Mouse (Mus musculus) heart, embryonic 10.5 days (tissue): Measurements from ENCODE around the gene Adm. TPM values are rescaled to one million over a fixed set of nuclear protein-coding genes. Genes with fewer than 3 reads are reported as not detected.
A peak's percentile ranks its signal among the peaks of the same experiment; 100 is the strongest.

ENCODE experiments used
- DNase-seq: peaks from one replicate; pipeline ENCODE4 v3.0.0-alpha.2; 2017; ENCODE audit warnings: low spot score
- H3K27ac ChIP-seq: fragments of 300-500 bp; sonication (generic); 2 replicates; pipeline ENCODE4 v1.5.1; 2016; ENCODE audit warnings: mild to moderate bottlenecking
- H3K27me3 ChIP-seq: fragments of 300-500 bp; sonication (generic); 2 replicates; pipeline ENCODE4 v1.6.1; 2016; ENCODE audit warnings: mild to moderate bottlenecking; ENCODE audit not compliant: poor library complexity, insufficient read depth, severe bottlenecking
- H3K36me3 ChIP-seq: fragments of 300-500 bp; sonication (generic); 2 replicates; pipeline ENCODE4 v1.6.1; 2016; ENCODE audit warnings: mild to moderate bottlenecking, moderate library complexity
- H3K4me1 ChIP-seq: fragments of 300-500 bp; sonication (generic); 2 replicates; pipeline ENCODE4 v1.6.1; 2016; ENCODE audit warnings: mild to moderate bottlenecking
- H3K4me3 ChIP-seq: fragments of 300-500 bp; sonication (generic); 2 replicates; pipeline ENCODE4 v1.5.1; 2016; ENCODE audit warnings: mild to moderate bottlenecking, moderate library complexity
- H3K9me3 ChIP-seq: fragments of 300-500 bp; sonication (generic); 2 replicates; pipeline ENCODE4 v1.6.1; 2016; ENCODE audit warnings: mild to moderate bottlenecking, moderate library complexity
- WGBS: fragments of 180-500 bp; shearing (Covaris S2); methylation state at CpG from one replicate; pipeline ENCODE4 v1.1.7; 2016; 5-methylcytosine and 5-hydroxymethylcytosine counted together
- polyA plus RNA-seq: library from polyadenylated mRNA; unstranded; fragments of >200 nt; fragmentation: Nextera tagmentation; extraction: Ambion mirVana; gene quantifications from 2 replicates; pipeline ENCODE4 v1.2.1, GENCODE M21; 2016

The Adm gene
- polyA plus RNA-seq, 1 experiment from 2014 or later = 13.1 TPM

DNA sequence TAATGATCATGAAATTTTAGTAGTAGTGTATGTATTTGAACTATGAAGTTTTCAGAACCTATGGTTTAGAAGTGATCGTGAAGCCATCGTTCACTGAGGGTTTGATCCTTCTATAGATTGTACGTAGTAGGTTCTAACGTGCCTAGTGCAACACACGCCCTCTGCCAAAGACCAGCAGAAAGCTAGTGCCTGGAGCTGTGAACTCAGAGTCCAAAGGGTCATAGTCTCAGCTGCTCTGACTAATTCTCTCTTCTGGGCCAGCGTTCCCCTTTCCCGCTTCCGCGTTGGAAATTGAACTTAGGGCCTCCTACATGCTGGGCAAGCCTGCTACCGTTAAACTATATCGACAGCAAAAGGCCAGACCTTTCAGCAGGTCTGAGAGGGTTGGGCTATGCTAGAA lies 11.7 kb upstream of the Adm start:
- Histone ChIP-seq H3K36me3 (no peaks in the 10 kb centered on the region), H3K4me1 (peaks cover 40% of the 10 kb centered on the region), H3K27ac (peak overlapping the region; percentile 98), H3K9me3 (no peaks in the 10 kb centered on the region), H3K27me3 (no peaks in the 10 kb centered on the region), H3K4me3 (peak overlapping the region; percentile 87)
- DNase-seq = no peak
- 10% methylated on average over 11 of the region's 11 CpGs for WGBS

DNA sequence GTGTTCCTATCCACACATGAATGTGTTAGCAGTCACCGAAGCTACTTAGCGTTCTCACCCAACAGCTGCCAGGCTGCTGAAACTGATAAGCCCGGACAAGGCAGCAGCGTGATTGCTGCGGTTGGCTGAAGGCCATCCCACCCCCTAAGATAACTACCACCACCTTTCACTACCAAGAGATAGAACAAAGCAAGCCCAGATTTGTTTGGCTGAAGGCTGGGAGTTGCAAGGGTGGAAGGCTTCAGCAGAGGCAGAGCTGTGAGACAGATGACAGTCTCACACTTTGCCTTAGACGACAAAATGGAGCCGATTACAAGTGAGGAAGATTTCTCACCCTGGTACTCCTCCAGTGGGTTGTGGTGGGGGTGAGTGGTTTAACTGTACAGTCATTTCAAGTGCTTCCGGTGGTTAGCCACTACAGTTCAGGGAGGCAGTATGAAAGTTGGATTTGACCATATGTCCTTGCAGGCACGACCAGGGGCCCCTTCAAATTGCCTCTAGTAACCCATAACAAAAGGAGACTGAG lies 8.3 kb upstream of the Adm start:
- Histone ChIP-seq H3K27me3 (peaks cover 6% of the 10 kb centered on the region), H3K27ac (peak overlapping the region; percentile 73), H3K4me1 (peaks cover 26% of the 10 kb centered on the region), H3K36me3 (no peaks in the 10 kb centered on the region), H3K9me3 (no peaks in the 10 kb centered on the region), H3K4me3 (peak overlapping the region; percentile 24)
- WGBS = 7% methylated on average over 9 of the region's 9 CpGs
- DNase-seq = peak; percentile 88

DNA sequence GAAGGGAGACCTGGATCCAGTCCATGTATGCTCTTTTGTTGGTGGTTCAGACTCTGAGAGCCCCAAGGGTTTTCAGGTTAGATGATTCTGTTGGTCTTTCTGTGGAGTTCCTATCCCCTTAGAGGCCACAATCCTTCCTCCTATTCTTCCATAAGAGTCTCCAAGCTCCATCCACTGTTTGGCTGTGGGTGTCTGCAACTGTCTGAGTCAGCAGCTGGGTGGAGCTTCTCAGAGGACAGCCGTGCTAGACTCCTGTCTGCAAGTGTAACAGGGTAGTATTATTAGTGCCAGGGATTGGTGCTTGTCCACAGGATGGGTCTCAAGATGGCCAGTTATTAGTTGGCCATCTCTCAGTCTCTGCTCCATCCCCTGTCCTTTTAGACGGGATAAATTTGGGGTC lies 3.4 kb upstream of the Adm start:
- H3K4me1 ChIP-seq = peaks cover 51% of the 10 kb centered on the region
- no peak overlapping the region for H3K4me3 ChIP-seq
- WGBS = 53% methylated on average over 2 of the region's 2 CpGs
- H3K27ac ChIP-seq = no peak overlapping the region
- no peaks in the 10 kb centered on the region for H3K9me3 ChIP-seq
- no peak for DNase-seq
- peaks cover 55% of the 10 kb centered on the region for H3K27me3 ChIP-seq
- no peaks in the 10 kb centered on the region for H3K36me3 ChIP-seq

DNA sequence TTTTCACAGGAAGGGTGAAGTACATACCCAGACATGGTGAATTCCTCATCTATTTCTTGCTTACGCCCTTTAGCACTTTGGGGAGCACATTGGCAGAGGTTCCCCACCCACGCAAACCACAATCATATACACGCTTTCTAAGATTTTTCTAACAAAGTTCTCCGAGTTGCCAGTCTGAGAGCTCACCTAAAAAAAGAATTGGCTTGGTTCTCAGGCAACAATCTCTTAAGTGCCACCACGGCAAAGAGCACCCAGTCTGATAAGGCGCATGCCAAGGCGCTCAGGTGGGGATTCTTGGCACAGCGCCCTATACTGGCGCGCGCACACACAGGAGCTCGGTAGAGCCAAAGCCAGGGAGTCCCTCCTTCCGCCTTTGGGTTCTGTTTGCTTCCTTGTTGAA lies 2.5 kb upstream of the Adm start:
- 81% methylated on average over 13 of the region's 13 CpGs for WGBS
- Histone ChIP-seq H3K27me3 (peaks cover 62% of the 10 kb centered on the region), H3K36me3 (no peaks in the 10 kb centered on the region), H3K9me3 (no peaks in the 10 kb centered on the region), H3K27ac (no peak overlapping the region), H3K4me3 (no peak overlapping the region), H3K4me1 (peaks cover 46% of the 10 kb centered on the region)
- no peak for DNase-seq

DNA sequence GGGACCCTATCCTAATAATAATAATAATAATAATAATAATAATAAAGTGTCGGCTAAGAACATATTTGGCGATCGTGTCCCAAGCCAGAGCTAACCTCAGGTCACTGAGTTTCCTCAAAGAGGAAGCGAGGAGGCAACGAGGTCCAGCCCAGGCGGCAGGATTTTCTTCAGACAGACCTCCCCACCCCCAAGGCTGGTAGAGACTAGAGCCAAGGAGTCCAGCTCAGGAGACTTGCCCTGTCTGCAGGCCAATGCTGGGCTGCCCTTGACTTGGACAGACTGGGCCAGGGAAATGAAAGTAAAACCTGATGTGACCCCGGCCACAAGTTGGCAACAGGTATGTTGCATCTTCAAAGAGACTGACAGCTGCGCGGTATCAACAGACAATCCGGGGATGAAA lies 2.0 kb upstream of the Adm start:
- Histone ChIP-seq H3K27ac (no peak overlapping the region), H3K36me3 (no peaks in the 10 kb centered on the region), H3K9me3 (no peaks in the 10 kb centered on the region), H3K4me1 (peaks cover 46% of the 10 kb centered on the region), H3K4me3 (peak overlapping the region; percentile 70), H3K27me3 (peaks cover 63% of the 10 kb centered on the region)
- DNase-seq = no peak
- 63% methylated on average over 10 of the region's 10 CpGs for WGBS

DNA sequence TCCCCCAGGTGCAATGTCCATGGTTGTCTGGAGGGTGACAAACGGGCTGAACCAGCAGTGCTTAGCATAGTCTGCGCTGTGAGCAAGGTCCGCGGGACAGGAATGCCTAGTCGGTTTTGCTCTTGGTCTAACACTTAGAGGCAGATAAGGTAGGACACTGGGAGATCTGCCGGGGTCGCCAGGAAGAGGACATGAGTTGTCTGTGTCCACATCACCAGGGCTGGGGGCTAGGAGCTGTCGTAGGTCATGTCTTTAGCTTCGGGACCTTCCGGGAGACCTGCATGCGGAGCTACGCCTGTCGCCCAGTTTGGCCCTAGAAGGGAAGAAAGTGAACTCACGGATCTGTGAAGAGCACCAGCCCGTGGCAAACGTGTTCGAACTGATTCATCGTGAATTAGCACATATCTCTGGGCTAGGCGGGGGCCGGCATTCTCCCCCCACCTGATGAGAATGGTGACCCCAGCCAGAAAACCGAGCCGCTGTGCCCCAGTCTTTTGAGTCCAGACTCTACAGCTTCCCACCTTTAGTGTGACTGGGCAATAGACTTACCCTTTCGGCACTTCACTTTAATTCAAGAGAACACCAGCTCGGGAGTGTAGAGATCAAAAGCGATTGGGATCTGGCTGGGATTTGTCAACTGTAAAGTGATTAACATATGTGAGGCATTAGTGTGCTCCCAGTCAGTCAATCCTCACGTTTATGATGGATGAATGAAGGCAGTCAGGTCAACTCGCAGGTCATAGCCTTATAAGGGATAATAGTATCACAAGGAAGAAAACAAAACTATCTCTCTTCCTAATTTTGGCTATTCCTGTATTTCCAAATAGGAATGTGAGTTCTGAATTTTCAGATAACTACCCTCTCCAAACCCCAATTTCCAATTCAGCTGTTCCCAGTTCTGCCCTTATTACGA lies 1.0 kb upstream of the Adm start:
- H3K27me3 ChIP-seq = peaks cover 70% of the 10 kb centered on the region
- 3% methylated on average over 28 of the region's 28 CpGs for WGBS

DNA sequence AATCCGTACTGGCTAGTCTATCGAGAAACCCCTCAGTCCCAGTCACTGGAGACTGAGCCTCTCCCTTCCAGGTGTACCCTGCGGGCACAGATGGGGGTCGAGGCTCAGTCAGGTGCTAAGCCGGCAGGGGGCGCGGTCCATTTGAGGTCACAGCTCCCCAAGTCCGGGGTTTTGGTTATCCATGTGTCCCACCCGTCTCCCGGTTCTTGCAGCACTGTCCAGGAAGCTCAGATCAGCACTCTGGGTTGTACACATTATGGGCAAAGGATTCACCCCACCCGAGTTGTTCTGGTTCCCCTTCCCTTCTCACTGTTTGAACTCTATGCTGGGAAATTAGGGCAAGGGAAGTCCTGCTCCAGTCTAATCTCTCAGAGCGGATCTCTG lies 370 bp upstream of the Adm start:
- Histone ChIP-seq H3K36me3 (no peaks in the 10 kb centered on the region), H3K4me1 (peaks cover 54% of the 10 kb centered on the region), H3K27ac (0 out of 2 replicates have a peak overlapping the region, but pooled peaks have one; percentile 75), H3K4me3 (peak overlapping the region; percentile 70), H3K9me3 (no peaks in the 10 kb centered on the region), H3K27me3 (peaks cover 73% of the 10 kb centered on the region)
- DNase-seq = no peak
- 1% methylated on average over 12 of the region's 12 CpGs for WGBS

More for the DNA sequence above, 1.0 kb upstream of the Adm start:
- Histone ChIP-seq H3K4me1 (peaks cover 54% of the 10 kb centered on the region), H3K27ac (peak overlapping the region; percentile 47), H3K9me3 (no peaks in the 10 kb centered on the region), H3K36me3 (no peaks in the 10 kb centered on the region), H3K4me3 (peak overlapping the region; percentile 70)
- no peak for DNase-seq

DNA sequence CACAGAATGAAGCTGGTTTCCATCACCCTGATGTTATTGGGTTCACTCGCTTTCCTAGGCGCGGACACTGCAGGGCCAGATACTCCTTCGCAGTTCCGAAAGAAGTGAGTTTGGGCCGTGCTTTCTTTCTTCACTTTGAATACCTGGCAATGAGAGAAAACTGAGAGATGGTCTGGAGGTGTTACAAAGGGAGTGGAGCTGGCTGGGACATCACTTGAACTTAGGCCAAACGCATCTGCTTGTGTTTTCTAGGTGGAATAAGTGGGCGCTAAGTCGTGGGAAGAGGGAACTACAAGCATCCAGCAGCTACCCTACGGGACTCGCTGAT lies 776 bp downstream of the Adm start:
- no peak for DNase-seq
- peak overlapping the region; percentile 75 for H3K27ac ChIP-seq
- peaks cover 73% of the 10 kb centered on the region for H3K27me3 ChIP-seq
- no peaks in the 10 kb centered on the region for H3K9me3 ChIP-seq
- H3K36me3 ChIP-seq = no peaks in the 10 kb centered on the region
- H3K4me3 ChIP-seq = peak overlapping the region; percentile 70
- H3K4me1 ChIP-seq = peaks cover 61% of the 10 kb centered on the region
- under 1% methylated on average over 11 of the region's 11 CpGs for WGBS

DNA sequence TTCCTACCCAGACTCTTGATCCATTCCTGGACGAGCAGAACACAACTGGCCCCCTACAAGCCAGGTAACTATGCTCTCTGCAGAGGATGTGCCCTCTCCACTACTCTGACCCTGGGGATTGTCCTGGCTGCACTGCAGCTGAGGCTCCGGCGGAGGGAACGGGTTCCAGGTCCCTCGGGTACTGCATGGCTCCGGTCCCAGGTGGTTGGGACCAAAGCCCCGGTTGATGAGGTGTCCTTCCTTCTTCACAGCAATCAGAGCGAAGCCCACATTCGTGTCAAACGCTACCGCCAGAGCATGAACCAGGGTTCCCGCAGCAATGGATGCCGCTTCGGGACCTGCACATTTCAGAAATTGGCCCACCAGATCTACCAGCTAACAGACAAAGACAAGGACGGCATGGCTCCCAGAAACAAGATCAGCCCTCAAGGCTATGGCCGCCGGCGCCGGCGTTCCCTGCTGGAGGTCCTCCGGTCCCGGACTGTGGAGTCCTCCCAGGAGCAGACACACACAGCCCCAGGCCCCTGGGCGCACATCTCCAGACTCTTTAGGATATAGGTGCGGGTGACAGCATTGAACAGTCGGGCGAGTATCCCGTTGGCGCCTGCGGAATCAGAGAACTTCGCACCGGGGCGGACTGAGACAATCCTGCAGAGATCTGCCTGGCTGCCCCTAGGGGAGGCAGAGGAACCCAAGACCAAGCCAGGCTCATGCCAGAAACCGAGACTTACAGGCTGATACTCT lies 1.3 kb downstream of the Adm start:
- peak overlapping the region; percentile 75 for H3K27ac ChIP-seq
- H3K27me3 ChIP-seq = peaks cover 71% of the 10 kb centered on the region
- WGBS = 1% methylated on average over 33 of the region's 33 CpGs
- peak overlapping the region; percentile 70 for H3K4me3 ChIP-seq
- H3K9me3 ChIP-seq = no peaks in the 10 kb centered on the region
- no peaks in the 10 kb centered on the region for H3K36me3 ChIP-seq
- no peak for DNase-seq
- peaks cover 61% of the 10 kb centered on the region for H3K4me1 ChIP-seq

DNA sequence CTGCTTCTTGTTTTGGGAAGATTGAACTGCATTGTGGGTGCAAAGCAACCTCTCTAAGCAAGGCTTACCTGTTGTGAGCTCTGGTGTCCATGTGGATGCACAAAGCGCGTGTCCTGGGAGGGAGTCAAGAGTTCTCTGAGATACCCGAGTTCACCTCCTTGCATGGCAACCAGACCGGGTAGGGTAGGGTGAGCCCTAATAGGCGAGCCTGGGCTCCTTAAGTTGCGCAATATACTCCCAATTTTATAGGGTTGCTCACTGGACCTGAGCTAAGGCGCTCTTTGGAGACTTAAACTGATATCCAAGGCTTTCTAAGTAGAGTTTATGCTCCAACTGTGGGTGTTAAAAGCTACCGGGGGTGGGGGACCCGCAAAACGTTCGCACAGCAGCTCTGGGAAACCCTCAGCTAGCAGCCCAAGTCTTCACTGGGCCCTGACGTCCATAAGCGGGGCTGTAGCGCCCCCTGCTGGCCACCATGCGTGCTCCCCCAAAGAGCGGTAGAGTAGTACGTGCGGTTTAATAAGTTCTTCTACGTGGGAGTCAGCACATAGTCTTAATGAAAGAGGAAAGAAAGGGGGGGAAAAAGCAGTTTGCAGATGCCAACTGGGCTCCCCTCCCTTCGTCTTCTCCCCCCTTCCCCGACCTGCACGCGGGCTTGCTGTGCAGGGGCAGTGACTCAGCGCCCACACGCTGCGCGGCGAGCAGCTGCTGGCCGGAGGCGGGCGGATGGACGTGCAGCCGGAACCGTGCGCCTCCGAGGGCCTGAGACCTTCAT lies 2.6 kb downstream of the Adm start:
- H3K27me3 ChIP-seq = peaks cover 58% of the 10 kb centered on the region
- H3K4me3 ChIP-seq = peak overlapping the region; percentile 70
- no peaks in the 10 kb centered on the region for H3K9me3 ChIP-seq
- peak overlapping the region; percentile 88 for H3K27ac ChIP-seq
- H3K36me3 ChIP-seq = no peaks in the 10 kb centered on the region
- DNase-seq = peak; percentile 93
- H3K4me1 ChIP-seq = peaks cover 61% of the 10 kb centered on the region
- under 1% methylated on average over 33 of the region's 36 CpGs for WGBS

DNA sequence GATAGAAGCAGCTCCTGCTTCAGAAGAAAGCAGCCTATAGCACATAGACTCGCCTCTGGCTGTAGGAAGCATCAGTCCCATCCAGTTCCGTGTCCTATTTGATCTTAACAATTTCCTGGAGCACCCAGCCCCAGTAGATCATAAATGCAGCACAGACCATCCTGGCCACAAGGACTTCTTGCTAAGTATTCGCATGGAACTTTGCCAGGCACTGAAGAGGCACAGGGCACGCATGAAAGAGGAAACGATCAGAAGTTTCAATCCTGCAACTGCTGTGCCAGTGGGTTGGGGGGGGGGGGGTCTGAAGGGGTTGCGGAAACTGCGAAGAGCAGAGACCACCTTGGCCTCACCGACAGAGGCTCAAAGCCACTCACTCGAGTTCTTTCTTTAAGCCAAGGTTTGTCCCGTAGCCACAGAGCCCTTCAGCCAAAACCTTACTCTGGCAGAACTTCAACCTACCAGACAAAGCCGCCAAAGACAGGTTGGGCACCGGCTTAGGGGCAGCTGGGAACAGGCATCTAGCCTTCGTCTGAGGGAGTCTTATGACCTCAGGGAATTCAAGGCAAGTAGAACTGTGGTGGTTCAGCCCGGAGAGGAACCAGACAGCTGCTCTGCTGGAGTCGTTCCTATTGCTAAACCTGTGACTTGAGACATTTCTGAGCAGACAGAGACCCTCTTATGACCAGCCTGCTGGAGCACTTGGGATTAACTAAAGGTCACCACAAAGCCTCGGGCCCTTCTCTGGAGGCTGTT lies 3.9 kb downstream of the Adm start:
- Histone ChIP-seq H3K27ac (peak overlapping the region; percentile 88), H3K9me3 (no peaks in the 10 kb centered on the region), H3K36me3 (no peaks in the 10 kb centered on the region), H3K4me3 (peak overlapping the region; percentile 70; the same call in 1 of the 2 replicates), H3K4me1 (peaks cover 52% of the 10 kb centered on the region), H3K27me3 (peaks cover 46% of the 10 kb centered on the region)
- DNase-seq = no peak
- 72% methylated on average over 16 of the region's 16 CpGs for WGBS

DNA sequence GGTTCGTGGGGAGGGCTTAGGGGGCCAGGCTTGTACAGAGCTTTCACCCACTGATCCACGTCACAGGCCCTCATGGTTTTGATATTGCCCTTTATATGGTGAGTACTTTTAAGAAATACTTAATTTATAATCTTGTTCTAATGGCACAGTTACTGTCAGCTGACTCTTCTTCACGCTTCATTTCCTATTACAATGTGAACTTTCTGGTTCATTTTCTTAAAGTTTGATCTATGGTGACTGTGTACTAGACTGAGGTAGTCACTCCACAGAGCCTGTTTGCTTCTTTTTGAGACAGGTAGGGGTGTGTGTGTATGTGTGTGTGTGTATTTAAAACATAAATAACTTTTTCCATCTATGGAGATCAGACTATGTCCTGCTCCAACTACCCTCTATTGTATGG lies 8.5 kb downstream of the Adm start:
- H3K9me3 ChIP-seq = no peaks in the 10 kb centered on the region
- H3K4me1 ChIP-seq = peaks cover 28% of the 10 kb centered on the region
- H3K27me3 ChIP-seq = peaks cover 8% of the 10 kb centered on the region
- WGBS = 67% methylated on average over 3 of the region's 3 CpGs
- no peaks in the 10 kb centered on the region for H3K36me3 ChIP-seq
- no peak overlapping the region for H3K27ac ChIP-seq
- DNase-seq = no peak
- H3K4me3 ChIP-seq = no peak overlapping the region
